Mouse (Mus musculus) embryonic facial prominence, embryonic 14.5 days (tissue): ENCODE data around the gene Nars2. TPM values are rescaled to one million over a fixed set of nuclear protein-coding genes. Genes with fewer than 3 reads are reported as not detected.

Experiments used
- ATAC-seq: fragments of 200-750 bp; cut with Nextera tagmentation; 2 replicates; pipeline ENCODE4 v1.8.0; 2017; ENCODE audit warnings: low read depth, moderate number of reproducible peaks, moderate TSS enrichment
- DNase-seq: peaks from one replicate; pipeline ENCODE4 v3.0.0-alpha.2; 2015; ENCODE audit warnings: low spot score
- H3K27ac ChIP-seq: fragments of 300-500 bp; sonication (generic); replicated peaks from 2 replicates; pipeline ENCODE4 v1.5.1; 2014; ENCODE audit warnings: low read depth, mild to moderate bottlenecking, low read length, moderate library complexity
- H3K27me3 ChIP-seq: fragments of 300-500 bp; sonication (generic); replicated peaks from 2 replicates; pipeline ENCODE4 v1.6.1; 2014; ENCODE audit warnings: low read length; ENCODE audit not compliant: control insufficient read depth, insufficient read depth
- H3K36me3 ChIP-seq: fragments of 300-500 bp; sonication (generic); 2 replicates; pipeline ENCODE4 v1.6.1; 2014; ENCODE audit warnings: low read length, mixed read lengths; ENCODE audit not compliant: control insufficient read depth, insufficient read depth
- H3K4me1 ChIP-seq: fragments of 300-500 bp; sonication (generic); 2 replicates; pipeline ENCODE4 v1.6.1; 2014; ENCODE audit warnings: antibody characterized with exemption, low read length; ENCODE audit not compliant: control insufficient read depth, insufficient read depth
- H3K4me2 ChIP-seq: fragments of 300-500 bp; sonication (generic); 2 replicates; pipeline ENCODE4 v1.6.1; 2014; ENCODE audit warnings: low read depth, mild to moderate bottlenecking, low read length, moderate library complexity, mixed read lengths
- H3K4me3 ChIP-seq: fragments of 300-500 bp; sonication (generic); 2 replicates; pipeline ENCODE4 v1.5.1; 2014; ENCODE audit warnings: low read depth, mild to moderate bottlenecking, low read length
- H3K9ac ChIP-seq: fragments of 300-500 bp; sonication (generic); 2 replicates; pipeline ENCODE4 v1.6.1; 2014; ENCODE audit warnings: low read depth, mild to moderate bottlenecking, low read length, moderate library complexity, mixed read lengths
- H3K9me3 ChIP-seq: fragments of 300-500 bp; sonication (generic); 2 replicates; pipeline ENCODE4 v1.6.1; 2016; ENCODE audit warnings: low read length; ENCODE audit not compliant: control insufficient read depth
- WGBS: fragments of 180-500 bp; shearing (Covaris S2); extraction: QIAGEN DNeasy Blood & Tissue Kit; methylation state at CpG from one replicate; pipeline ENCODE4 v1.1.7; 2014; 5-methylcytosine and 5-hydroxymethylcytosine counted together
- polyA plus RNA-seq: library from polyadenylated mRNA; unstranded; fragments of >200 nt; fragmentation: Nextera tagmentation; extraction: Ambion mirVana; gene quantifications from 2 replicates; pipeline ENCODE4 v1.2.1, GENCODE M21; 2014

Nars2 gene
- polyA plus RNA-seq, 1 experiment from 2014 or later = 19.2 TPM

DNA sequence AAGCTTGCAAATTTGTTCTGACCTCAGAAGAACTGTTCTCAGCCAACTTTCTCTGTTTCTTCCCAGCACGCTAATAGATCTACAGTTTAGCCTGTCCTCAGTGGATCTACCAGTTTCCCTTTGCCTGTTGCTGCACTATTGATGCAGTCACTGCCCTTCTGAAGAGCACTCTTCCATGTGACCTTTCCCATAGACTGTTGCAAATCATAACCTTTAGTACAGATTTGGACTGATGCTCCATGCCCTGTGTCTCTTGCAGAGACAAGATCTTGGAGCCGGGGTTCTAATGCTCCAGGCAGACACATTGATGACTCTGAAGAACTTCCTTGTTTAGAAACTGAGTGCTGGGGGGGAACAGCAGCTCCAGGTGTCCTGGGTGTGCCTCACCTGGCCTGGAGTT is 30.1 kb downstream of the Nars2 start:
- H3K4me2 ChIP-seq = no peak overlapping the region
- H3K9ac ChIP-seq = no peak overlapping the region
- no peak overlapping the region for H3K27ac ChIP-seq

DNA sequence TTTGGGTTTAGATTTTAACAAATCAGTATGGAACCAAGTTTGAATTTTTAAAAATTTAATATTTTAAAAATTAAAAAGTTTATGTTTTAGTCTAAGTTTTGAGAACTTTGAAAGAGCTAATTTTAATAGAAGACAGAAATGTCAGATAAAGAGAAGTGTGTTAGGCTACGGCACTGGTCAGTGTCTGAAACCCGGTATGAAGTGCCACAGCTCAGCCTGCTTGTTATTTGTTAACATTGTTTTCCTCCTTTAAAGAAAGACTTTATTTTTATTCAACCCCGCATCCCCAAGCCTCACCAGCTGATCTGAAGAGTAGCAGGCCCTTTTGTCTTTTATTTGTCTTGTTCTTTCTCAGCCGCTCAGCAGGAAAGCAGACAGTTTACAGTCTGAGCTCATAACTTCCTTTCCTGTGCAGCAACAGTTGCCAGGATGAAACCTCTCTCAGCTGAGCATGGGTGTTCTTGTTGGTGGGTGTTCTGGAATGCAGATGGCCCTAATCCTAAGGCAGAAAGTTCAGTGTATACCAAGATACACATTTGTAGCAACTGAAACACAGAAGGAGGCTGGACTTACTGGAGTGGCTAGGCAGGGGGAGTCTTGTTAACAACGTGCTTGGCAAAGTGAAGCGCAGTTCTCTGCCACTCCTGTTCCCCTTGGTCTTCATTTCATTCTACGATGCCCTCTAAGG is 32.5 kb downstream of the Nars2 start:
- H3K4me3 ChIP-seq = no peak overlapping the region
- no peak overlapping the region for H3K4me2 ChIP-seq
- 38% methylated on average over 7 of the region's 7 CpGs for WGBS
- H3K27me3 ChIP-seq = no peaks in the 10 kb centered on the region
- no peaks in the 10 kb centered on the region; the same call in 1 of the 2 replicates for H3K4me1 ChIP-seq
- DNase-seq (peak; percentile 50), ATAC-seq (no peak)
- 0 out of 2 replicates have a peak overlapping the region, but pooled peaks have one; percentile 16 for H3K27ac ChIP-seq
- no peak overlapping the region for H3K9ac ChIP-seq
- H3K9me3 ChIP-seq = no peaks in the 10 kb centered on the region
- H3K36me3 ChIP-seq = no peaks in the 10 kb centered on the region

More for the DNA sequence above, 30.1 kb downstream of the Nars2 start:
- WGBS = 94% methylated on average over 2 of the region's 2 CpGs
- DNase-seq (no peak), ATAC-seq (no peak)
- no peaks in the 10 kb centered on the region for H3K9me3 ChIP-seq
- H3K4me1 ChIP-seq = no peaks in the 10 kb centered on the region; the same call in 1 of the 2 replicates
- no peaks in the 10 kb centered on the region for H3K27me3 ChIP-seq
- no peaks in the 10 kb centered on the region for H3K36me3 ChIP-seq
- H3K4me3 ChIP-seq = no peak overlapping the region

DNA sequence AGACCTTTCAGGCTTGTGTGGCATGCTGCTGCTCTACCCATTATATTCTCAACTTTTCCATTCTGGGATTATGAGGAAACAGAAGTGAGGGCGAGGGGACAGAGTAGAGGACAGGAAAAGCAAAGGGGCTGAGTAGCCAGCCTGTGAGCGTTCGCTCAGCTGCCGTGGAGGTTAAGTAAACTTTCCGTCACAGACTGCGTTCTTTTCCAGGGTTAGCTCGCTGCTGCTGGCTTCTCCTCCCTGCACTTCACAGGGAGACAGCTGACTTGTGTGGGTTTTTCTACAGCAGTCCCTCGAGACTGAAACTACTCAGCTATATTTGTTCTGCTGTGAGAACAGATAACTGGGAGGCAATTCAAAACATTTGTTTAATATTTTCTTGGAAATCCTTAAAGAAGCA is 34.5 kb downstream of the Nars2 start:
- 13% methylated on average over 8 of the region's 8 CpGs for WGBS

DNA sequence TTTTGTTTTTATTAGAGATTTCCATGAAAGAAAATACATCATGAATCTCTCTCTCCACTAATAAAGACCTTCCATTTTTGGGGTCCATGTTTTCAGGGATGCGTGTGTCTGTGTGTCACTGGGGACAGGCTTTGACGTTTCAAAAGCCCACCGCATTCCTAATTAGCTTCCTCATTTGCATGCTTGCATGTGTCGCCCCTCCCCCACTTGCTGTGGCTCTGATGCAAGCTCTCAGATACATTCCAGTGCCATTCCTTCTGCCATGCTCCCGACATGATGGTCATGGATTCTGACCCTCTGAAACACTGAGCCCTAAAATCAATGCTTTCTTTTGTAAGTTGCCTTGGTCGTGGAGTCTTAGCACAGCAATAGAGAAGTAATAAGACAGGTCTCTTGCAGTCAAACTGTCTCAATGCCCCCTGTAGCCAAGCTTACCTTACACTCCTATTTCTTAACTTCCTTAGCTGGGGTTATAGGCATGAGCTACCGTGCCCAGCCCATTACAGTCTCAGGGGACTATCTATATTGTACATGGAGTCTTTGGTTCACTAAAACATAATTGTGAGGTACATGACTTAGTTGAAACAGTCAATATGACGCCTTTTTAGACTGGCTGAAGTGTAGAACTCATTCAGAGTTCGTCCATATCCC is 35.6 kb downstream of the Nars2 start:
- Histone ChIP-seq H3K4me2 (no peak overlapping the region), H3K27ac (no peak overlapping the region), H3K9me3 (no peaks in the 10 kb centered on the region), H3K9ac (no peak overlapping the region), H3K27me3 (no peaks in the 10 kb centered on the region), H3K4me3 (no peak overlapping the region), H3K36me3 (no peaks in the 10 kb centered on the region), H3K4me1 (no peaks in the 10 kb centered on the region; the same call in 1 of the 2 replicates)
- DNase-seq = no peak
- WGBS = 48% methylated on average over 9 of the region's 9 CpGs
- no peak for ATAC-seq

More for the DNA sequence above, 34.5 kb downstream of the Nars2 start:
- H3K36me3 ChIP-seq = no peaks in the 10 kb centered on the region
- H3K4me1 ChIP-seq = no peaks in the 10 kb centered on the region; the same call in 1 of the 2 replicates
- no peaks in the 10 kb centered on the region for H3K27me3 ChIP-seq
- no peaks in the 10 kb centered on the region for H3K9me3 ChIP-seq
- H3K4me3 ChIP-seq = no peak overlapping the region
- no peak overlapping the region for H3K9ac ChIP-seq
- DNase-seq (peak; percentile 80), ATAC-seq (0 out of 2 replicates have a peak, but pooled peaks have one; percentile 33)
- H3K4me2 ChIP-seq = peak overlapping the region; percentile 26
- no peak overlapping the region for H3K27ac ChIP-seq

DNA sequence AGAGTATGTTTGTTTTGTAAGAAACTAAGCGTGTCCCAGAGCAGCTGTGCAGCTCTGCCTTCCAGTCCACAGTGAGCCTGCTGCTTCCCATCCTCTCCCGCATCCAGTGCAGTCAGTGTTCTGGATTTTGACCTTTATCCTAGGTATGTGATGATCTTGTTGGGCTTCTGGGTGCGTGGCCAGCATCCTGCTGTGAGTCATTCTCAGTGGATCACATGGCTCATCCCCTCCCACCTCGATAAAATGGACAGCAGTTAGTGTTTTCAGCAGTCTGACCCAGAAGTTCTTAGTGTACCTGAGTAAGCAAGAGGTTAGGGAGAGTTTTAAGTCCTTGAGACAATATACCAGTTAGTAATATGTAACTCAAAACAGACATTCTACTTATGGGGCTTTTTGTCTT is 36.4 kb downstream of the Nars2 start:
- Histone ChIP-seq H3K36me3 (no peaks in the 10 kb centered on the region), H3K4me3 (no peak overlapping the region), H3K27ac (no peak overlapping the region), H3K27me3 (no peaks in the 10 kb centered on the region), H3K9ac (no peak overlapping the region), H3K4me2 (no peak overlapping the region), H3K4me1 (no peaks in the 10 kb centered on the region; the same call in 1 of the 2 replicates), H3K9me3 (no peaks in the 10 kb centered on the region)
- ATAC-seq (no peak), DNase-seq (no peak)
- WGBS = 52% methylated on average over 4 of the region's 4 CpGs

DNA sequence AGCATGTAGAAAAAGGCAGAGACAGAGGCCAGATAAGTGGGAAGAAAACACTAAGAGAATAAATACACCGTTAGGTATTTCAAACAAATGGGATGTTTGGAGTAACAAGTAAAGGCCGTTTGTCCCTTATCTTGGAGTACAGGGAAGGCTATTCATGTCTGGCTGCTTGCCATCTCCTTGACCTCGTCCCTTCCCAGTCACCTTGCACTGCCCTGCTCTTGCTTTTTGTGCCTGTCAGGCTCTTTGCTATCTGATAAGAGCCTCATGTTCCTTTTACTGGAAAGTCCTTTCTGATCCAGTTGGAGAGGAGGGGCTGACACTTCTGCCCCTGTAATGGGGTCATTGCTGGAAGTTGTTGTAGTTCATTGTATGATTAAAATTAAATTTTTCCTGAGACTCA is 61.7 kb downstream of the Nars2 start:
- no peak for ATAC-seq
- no peak overlapping the region for H3K4me3 ChIP-seq
- H3K27ac ChIP-seq = no peak overlapping the region
- no peaks in the 10 kb centered on the region for H3K4me1 ChIP-seq
- H3K9ac ChIP-seq = no peak overlapping the region
- no peak overlapping the region for H3K4me2 ChIP-seq
- WGBS = 90% methylated on average over 3 of the region's 3 CpGs
- no peak for DNase-seq
- H3K9me3 ChIP-seq = no peaks in the 10 kb centered on the region
- H3K36me3 ChIP-seq = no peaks in the 10 kb centered on the region
- no peaks in the 10 kb centered on the region for H3K27me3 ChIP-seq

DNA sequence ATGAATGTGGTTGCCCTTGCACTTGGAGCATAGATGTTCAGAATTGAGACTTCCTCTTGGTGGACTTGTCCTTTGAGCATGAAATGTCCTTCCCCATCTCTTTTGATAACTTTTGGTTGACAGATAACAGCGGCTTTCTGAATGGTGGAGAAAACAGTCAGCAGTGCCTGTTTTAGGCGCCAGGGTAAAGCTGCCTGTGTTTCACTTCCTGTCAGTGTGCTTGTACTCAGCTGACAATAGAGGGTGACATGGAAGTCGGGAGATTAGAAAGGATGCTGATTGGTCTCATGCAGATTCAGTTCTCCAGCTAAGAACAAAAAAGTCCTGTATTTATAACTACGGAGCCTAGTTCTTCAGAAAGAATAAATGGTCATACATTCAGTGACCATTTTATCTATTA is 66.7 kb downstream of the Nars2 start:
- 74% methylated on average over 4 of the region's 4 CpGs for WGBS
- Histone ChIP-seq H3K9me3 (no peaks in the 10 kb centered on the region), H3K27ac (no peak overlapping the region), H3K27me3 (no peaks in the 10 kb centered on the region), H3K36me3 (no peaks in the 10 kb centered on the region), H3K4me1 (no peaks in the 10 kb centered on the region), H3K9ac (no peak overlapping the region), H3K4me2 (no peak overlapping the region), H3K4me3 (no peak overlapping the region)
- ATAC-seq (no peak), DNase-seq (no peak)

DNA sequence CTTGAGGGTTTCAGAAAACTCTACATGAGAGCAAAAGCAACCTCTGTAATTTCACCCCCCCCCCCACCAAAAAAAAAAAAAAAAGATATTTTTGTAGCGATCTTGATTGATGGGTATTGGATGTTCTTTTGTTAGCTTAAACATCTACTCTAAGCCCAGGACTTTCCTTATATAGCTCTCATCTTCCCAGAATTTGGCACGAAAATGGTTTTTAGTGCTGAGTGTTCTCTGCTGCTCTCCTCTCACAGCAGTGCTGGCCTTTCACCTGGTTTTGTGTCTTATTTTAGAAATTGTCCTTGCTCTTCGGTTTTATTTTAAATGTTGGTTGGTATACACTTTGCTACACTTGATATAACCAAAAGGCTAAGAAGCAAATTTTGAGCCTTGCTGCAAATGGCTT is 67.1 kb downstream of the Nars2 start:
- no peak for ATAC-seq
- H3K4me3 ChIP-seq = no peak overlapping the region
- peak; percentile 19 for DNase-seq
- no peaks in the 10 kb centered on the region for H3K36me3 ChIP-seq
- no peak overlapping the region for H3K27ac ChIP-seq
- H3K9me3 ChIP-seq = no peaks in the 10 kb centered on the region
- 73% methylated on average over 3 of the region's 3 CpGs for WGBS
- H3K4me2 ChIP-seq = no peak overlapping the region
- H3K4me1 ChIP-seq = no peaks in the 10 kb centered on the region
- no peaks in the 10 kb centered on the region for H3K27me3 ChIP-seq
- no peak overlapping the region for H3K9ac ChIP-seq

DNA sequence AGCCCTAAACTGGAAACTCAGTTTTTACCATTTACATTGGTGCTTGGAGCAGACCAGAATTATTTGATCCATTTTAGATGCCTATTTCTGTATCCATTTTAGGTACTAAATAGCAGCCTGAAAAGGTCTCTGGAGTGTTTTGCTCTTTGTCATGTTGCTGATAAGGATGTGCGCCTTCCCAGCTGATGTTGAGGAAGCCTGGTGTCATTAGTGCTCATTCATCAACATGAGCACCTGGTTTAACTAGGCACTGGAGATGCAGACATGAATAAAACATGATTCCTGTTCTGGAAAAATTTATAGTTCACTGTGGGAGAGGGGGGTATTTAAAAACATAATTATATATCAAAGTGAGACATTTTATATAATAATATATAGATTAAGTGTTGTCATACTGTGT is 68.0 kb downstream of the Nars2 start:
- H3K4me3 ChIP-seq = no peak overlapping the region
- H3K4me2 ChIP-seq = no peak overlapping the region
- H3K36me3 ChIP-seq = no peaks in the 10 kb centered on the region
- H3K27me3 ChIP-seq = no peaks in the 10 kb centered on the region
- DNase-seq = no peak
- ATAC-seq = no peak
- no peaks in the 10 kb centered on the region for H3K9me3 ChIP-seq
- no peak overlapping the region for H3K27ac ChIP-seq
- no peaks in the 10 kb centered on the region for H3K4me1 ChIP-seq
- 87% methylated on average over 1 of the region's 1 CpGs for whole genome bisulfite sequencing
- H3K9ac ChIP-seq = no peak overlapping the region
